Mouse (Mus musculus) hindbrain, embryonic 11.5 days (tissue): Measurements from ENCODE around the gene Pla2g4e. TPM values are rescaled to one million over a fixed set of nuclear protein-coding genes. Genes with fewer than 3 reads are reported as not detected.

Experiments
- ATAC-seq: fragments of 200-750 bp; cut with Nextera tagmentation; 2 replicates; pipeline ENCODE4 v1.8.0; 2017; ENCODE audit warnings: mild to moderate bottlenecking, moderate TSS enrichment, moderate library complexity; ENCODE audit not compliant: low FRiP score
- DNase-seq: peaks from one replicate; pipeline ENCODE4 v3.0.0-alpha.2; 2015; ENCODE audit warnings: low spot score
- H3K27ac ChIP-seq: fragments of 300-500 bp; sonication (generic); 2 replicates; pipeline ENCODE4 v1.5.1; 2014; ENCODE audit warnings: mild to moderate bottlenecking, low read depth, low read length
- H3K27me3 ChIP-seq: fragments of 300-500 bp; sonication (generic); 2 replicates; pipeline ENCODE4 v1.6.1; 2014; ENCODE audit warnings: mild to moderate bottlenecking, low read length, moderate library complexity, mixed read lengths; ENCODE audit not compliant: control insufficient read depth, insufficient read depth
- H3K36me3 ChIP-seq: fragments of 300-500 bp; sonication (generic); 2 replicates; pipeline ENCODE4 v1.6.1; 2014; ENCODE audit warnings: mild to moderate bottlenecking, low read length, moderate library complexity, mixed read lengths; ENCODE audit not compliant: control insufficient read depth, insufficient read depth
- H3K4me1 ChIP-seq: fragments of 300-500 bp; sonication (generic); replicated peaks from 2 replicates; pipeline ENCODE4 v1.6.1; 2014; ENCODE audit warnings: low read length, mixed read lengths; ENCODE audit not compliant: control insufficient read depth, insufficient read depth
- H3K4me2 ChIP-seq: fragments of 300-500 bp; sonication (generic); replicated peaks from 2 replicates; pipeline ENCODE4 v1.6.1; 2014; ENCODE audit warnings: mild to moderate bottlenecking, low read depth, low read length
- H3K4me3 ChIP-seq: fragments of 300-500 bp; sonication (generic); 2 replicates; pipeline ENCODE4 v1.5.1; 2014; ENCODE audit warnings: low read depth, low read length
- H3K9ac ChIP-seq: fragments of 300-500 bp; sonication (generic); 2 replicates; pipeline ENCODE4 v1.6.1; 2014; ENCODE audit warnings: low read depth, low read length
- H3K9me3 ChIP-seq: fragments of 300-500 bp; sonication (generic); 2 replicates; pipeline ENCODE4 v1.6.1; 2016; ENCODE audit warnings: low read length; ENCODE audit not compliant: control insufficient read depth
- WGBS: fragments of 180-500 bp; shearing (Covaris S2); extraction: QIAGEN DNeasy Blood & Tissue Kit; methylation state at CpG from one replicate; pipeline ENCODE4 v1.1.7; 2014; 5-methylcytosine and 5-hydroxymethylcytosine counted together
- polyA plus RNA-seq: library from polyadenylated mRNA; unstranded; fragments of >200 nt; fragmentation: Nextera tagmentation; extraction: Ambion mirVana; gene quantifications from 2 replicates; pipeline ENCODE4 v1.2.1, GENCODE M21; 2014

Pla2g4e gene
- polyA plus RNA-seq, 1 experiment from 2014 or later = 0.31 TPM

GRCm38 (mm10) chr2:120117346-120117745 lies 127.8 kb downstream of the Pla2g4e start:
- ATAC-seq = no peak

More at GRCm38 (mm10) chr2:120117346-120117745, 127.8 kb downstream of the Pla2g4e start:
- H3K4me3 ChIP-seq = no peak overlapping the region
- WGBS = 94% methylated on average over 6 of the region's 6 CpGs
- no peaks in the 10 kb centered on the region for H3K36me3 ChIP-seq
- no peak overlapping the region for H3K9ac ChIP-seq
- no peaks in the 10 kb centered on the region for H3K9me3 ChIP-seq
- H3K4me1 ChIP-seq = no peaks in the 10 kb centered on the region
- no peak for DNase-seq
- no peak overlapping the region for H3K4me2 ChIP-seq
- H3K27me3 ChIP-seq = no peaks in the 10 kb centered on the region
- no peak overlapping the region for H3K27ac ChIP-seq

Other genes starting within 250 kb of the Pla2g4e start
- 22.2 and 25.4 TPM in 2 replicates for gene Jmjd7, start 217.9 kb downstream of the Pla2g4e start, polyA plus RNA-seq
- gene Gm28042, start 217.8 kb downstream of the Pla2g4e start, polyA plus RNA-seq = 3.1 and 5.3 TPM in 2 replicates
- 1.6 and 2.5 TPM in 2 replicates for gene Pla2g4b, start 211.9 kb downstream of the Pla2g4e start, polyA plus RNA-seq
- gene Ehd4, start 90.7 kb downstream of the Pla2g4e start, polyA plus RNA-seq = 13.6 and 18.3 TPM in 2 replicates
- 0.09 TPM in 1 of 2 replicates, not detected in the other for gene Pla2g4d, start 43.9 kb upstream of the Pla2g4e start, polyA plus RNA-seq
- not detected in 2 replicates for gene Pla2g4f, start 68.8 kb upstream of the Pla2g4e start, polyA plus RNA-seq
- 35.4 and 39.1 TPM in 2 replicates for gene Vps39, start 107.8 kb upstream of the Pla2g4e start, polyA plus RNA-seq
- gene Ganc, start 158.6 kb upstream of the Pla2g4e start, polyA plus RNA-seq = 8.8 and 9.2 TPM in 2 replicates
- gene Tmem87a, start 158.8 kb upstream of the Pla2g4e start, polyA plus RNA-seq = 11.9 and 17.0 TPM in 2 replicates
- 1.6 and 1.7 TPM in 2 replicates for gene Capn3, start 210.7 kb upstream of the Pla2g4e start, polyA plus RNA-seq